Mouse (Mus musculus) urinary bladder, postnatal 14 days (tissue): ENCODE data around the gene Zfp607b.
A peak's percentile ranks its signal among the peaks of the same experiment; 100 is the strongest.

ENCODE experiments used
- DNase-seq: peaks from one replicate; pipeline ENCODE4 v3.0.0; 2021; ENCODE audit warnings: low spot score

The Zfp607b gene

DNA sequence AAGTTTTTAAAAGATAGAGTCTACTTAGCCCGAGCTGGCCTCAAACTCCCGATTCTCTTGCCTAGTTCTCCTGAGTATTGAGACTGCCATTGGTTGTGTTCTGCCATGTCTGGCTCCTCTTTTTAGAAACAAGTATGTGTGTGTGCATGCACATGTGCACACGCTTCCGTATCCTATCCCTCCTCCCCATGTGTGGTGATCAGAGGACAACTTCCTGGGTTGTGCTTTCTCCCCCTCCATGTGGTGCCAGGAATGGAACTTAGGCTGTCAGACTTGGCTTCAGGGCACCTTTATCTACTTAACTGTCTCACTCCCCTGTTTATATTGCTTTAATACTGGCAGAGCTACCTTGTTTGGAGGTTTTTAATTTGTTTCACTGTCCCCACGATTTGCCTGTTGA, 3.9 kb upstream of the Zfp607b start:
- DNase-seq: no peak

DNA sequence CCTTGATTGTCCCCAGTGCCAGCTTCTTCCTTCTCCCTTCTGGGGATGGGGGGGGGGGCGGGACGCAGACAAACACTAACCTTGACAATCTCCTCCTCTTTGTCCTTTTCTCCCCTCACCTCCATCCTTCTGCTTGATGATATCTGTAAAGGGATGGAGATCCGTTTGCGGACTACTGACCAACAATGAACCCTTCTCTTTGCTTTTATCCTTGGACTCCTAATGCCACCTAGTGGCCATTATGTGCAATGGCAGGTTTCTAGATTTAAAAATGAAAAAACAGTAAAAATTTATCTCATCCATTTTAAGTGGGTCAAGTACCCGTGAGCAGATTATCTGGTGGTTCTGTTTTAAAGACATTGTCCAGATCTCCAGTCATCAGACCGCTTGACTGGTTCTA, 3.5 kb upstream of the Zfp607b start:
- no peak for DNase-seq

DNA sequence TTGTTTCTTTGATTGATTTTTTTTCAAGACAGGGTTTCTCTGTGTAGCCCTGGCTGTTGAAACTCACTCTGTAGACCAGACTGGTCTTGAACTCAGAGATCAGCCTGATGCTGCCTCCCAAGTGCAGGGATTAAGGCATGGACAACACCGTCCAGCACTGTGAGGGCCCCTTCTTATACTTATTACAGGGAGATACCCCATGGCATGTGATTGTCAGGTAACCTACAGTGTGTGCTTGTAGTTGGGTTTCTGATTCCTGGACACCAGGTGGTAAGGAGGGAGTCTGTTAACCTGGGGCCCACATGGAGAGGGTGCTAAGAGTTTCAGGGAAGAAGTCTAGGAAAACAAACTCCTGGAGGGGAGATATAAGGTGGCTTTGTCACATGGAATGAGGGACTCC, 2.1 kb upstream of the Zfp607b start:
- no peak for DNase-seq

DNA sequence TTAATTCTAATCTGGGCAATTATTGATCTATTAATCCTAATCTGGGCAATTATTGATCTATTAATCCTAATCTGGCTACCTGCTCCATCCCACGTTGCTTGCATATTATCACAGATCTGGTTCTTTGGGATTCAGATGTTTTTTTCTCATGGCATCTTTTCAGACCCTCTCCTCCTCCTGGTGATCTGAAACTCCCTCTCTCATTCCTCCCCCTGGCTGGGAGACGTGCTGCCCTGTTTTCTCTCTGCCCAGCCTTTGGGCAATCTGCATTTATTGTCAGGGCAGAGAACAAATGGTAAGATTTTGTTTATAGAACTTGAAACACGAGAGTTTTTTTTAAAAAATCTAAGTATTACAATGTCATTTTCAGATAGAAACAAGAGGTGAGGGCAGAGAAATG, 1.3 kb upstream of the Zfp607b start:
- no peak for DNase-seq

DNA sequence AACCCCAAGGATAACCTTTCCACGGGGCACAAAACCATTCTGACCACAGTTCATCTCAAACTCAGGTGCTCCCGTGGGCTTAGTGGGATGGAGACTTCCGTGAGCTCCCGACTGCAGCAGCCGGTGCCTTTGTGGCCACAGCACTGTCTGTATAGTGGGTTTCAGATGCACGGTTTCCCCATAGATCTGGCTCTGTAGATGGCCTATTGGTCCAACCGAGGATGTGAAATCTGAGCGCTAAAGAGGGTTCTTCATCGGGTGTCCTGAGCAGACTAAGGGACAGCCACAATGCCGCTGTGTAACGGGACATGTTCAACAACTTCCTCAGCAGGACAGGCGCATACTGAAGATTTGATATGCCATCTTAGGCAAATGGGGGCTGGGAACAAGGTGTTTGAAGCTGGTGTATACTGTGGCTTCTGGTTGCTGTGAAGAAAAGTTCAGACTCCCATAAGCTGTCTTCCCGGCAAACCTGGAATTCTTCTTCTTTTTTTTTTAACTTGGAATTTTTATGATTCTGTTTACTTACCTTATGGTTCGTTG, 823 bp upstream of the Zfp607b start:
- no peak for DNase-seq

DNA sequence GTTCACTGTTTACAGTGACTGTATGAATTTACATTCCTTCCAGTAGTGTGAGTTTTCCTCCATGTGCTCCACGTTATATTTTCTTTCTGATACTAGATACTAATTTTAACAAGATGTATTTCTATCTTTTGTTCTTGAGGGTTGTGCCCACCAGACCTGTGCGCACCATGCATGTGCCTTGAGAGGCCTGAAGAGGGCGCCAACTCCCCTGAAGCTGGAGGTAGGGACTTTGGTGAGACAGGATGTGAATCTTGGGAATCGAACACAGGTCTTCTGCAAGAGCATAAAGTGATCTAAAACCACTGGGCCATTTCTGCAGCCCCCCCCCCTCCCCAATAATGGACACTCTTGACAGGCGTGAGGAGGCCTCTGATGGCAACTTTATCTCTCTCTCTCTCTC, 1.9 kb downstream of the Zfp607b start:
- peak; percentile 27 for DNase-seq

DNA sequence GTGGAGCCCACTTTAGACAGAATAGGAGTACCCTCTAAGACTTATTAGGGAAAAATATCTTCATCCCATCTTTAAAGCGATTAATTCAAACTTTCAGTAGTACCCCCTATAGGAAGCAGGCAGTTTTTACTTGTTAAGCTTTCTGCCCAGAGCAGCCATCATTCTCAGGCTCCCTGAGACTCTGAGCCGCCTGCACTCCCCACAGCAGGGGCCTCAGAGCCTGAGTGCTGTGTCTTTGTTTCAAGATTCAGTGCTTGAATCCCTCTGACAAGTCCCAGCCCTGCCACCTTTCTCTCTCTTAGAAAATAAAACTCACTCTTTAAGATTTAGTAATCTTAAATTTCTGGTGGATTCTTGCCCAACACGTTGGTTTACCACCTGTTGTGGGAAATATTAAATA, 7.6 kb downstream of the Zfp607b start:
- DNase-seq: no peak

DNA sequence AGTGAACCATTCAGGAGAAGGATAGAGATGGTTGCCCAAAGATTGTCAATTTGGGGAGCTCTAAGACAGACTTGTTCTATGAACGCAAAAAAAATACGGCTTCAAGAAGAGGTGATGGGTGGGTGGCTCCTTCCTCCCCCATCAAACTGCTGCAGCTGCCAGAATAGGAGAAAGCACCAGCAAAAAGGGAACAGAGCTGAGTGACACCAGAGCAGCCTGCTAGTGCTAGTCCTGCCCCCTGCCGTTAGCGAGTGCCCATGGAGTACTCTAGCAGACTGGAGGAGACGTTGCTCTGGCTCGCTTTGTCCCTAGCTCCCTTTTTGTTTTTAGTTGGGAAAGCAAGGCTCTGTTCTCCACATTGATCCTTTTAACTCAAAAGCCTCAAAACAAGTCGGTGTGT, 21.3 kb downstream of the Zfp607b start:
- DNase-seq: no peak

DNA sequence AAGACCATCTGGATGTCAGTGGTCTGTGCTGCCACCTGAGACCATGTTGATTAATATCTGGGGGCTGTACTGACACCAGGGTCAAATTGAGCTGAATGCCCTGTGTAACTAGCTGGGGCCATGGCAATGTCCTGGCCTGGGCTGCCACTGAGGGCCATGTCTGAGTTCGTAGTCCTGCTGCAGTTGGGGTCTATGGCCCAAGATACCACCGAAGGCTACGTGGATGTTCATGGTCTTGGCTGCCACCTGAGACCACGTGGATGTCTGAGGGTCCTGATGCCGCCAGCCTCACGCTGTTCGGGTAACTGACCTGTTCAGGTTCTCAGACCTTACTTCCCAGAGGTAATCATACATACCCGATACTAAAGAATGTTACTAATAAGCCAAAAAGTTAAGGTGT, 32.8 kb downstream of the Zfp607b start:
- DNase-seq: no peak

DNA sequence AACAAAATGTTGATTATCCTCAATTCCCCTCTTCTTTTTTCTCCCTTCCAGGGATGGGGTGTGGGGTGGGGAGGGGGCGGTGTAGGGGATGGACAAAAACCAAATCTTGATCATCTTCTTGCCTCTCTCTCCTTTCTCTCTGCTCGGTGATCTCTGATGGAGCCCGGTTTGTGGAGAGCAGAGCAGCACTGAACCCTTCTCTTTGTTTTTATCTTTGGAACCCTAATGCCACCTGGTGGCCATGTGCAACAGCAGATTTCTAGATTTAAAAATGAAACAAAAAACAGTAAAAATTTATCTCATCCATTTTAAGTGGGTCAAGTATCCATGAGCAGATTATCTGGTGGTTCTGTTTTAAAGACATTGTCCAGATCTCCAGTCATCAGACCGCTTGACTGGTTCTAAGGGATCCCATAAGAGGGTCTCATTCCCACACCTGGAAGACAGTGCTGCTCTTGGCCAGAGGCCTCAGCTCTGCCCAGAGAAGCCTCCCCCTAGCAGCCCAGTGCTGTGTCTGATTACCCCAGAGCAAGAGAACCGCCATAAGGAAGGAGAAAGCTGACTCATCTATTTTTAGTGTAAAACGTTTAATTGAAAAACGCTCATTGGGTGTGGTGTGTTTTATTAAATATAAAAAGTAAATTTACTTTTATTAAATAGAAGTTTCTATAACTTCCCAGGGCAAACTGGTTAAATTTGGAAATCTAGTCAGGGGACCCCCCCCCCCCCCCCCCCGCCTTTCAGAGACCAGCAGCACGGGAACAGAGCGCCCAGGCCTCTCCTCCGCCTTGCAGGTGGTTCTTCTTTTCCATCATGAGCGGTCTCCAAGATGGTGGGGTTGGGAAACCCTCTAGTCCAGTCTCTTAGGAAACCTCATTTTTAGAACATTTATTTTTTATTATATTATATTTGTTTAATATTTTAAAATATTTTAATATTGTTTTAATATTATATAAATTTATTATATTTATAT, 36.7 kb downstream of the Zfp607b start:
- DNase-seq: peak; percentile 23

DNA sequence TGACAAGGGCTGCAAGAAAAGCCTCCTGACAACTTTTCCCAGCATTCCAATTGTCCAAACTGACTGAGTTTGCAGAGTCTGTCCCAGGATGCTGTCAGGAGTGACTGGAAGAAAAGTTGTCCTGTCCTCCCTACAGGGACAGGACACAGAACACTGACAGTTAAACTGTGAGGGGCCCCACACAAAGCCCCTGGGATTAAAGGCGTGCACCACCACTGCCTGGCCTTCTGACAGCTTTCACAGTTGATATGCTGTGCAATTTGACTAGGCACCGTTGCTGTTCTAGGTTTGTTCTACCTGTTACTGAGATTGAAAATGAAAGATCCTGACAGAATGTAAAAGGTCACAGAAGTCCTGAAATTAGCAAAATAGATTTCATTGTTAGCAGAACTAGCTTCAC, 38.3 kb downstream of the Zfp607b start:
- no peak for DNase-seq

DNA sequence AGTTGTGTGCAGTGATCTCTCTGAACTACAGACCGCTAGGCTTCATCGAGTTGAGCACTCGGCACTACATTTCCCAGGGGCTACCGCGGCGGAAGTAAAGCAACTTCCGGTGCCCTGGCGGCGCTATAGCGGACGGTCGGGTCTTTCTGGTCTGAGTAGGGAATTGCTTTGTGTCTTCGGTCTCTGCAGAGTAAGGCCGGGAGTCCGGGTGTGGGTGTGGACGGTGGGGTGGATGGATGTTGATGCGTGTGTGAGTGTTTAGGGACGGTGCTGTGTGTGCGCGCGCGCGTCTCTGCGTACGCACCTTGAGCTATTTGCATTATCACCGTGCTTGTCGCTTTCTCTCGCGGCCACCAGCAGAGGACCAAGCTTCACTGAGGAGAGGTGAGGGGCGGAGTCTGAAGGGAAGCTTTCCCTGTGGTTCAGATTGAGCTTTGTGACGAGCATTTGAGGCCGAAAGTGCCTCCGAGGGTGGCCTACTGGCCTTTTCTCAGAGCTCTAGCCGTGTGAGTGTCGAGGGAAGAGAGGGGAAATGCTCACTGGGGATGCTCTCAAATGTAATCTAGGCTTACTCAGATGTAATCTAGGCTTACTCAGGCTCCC, 42.2 kb downstream of the Zfp607b start, which contains the start of gene Zfp60:
TSS of gene Zfp60 (plus strand) at position 109 of the 603 bp plus-strand sequence.
- DNase-seq: peak; percentile 85

DNA sequence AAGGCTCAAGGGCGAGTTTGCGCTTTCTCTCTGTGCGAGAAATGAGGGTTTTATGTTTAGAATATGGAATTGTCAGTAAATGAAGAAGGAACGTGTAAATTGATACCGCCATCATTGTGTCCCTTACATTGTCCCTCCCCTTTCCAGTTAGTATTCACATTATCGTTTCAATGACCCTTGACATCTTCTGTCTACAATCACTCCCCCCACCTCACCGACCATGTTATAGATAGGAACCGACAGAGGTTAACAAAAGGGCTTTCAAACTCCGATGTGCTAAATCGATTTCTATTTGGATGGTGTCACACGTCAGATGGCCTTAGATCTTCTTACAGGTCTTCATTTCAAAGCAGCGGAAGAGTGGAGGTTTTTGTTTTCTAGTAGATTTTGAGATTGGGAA, 42.8 kb downstream of the Zfp607b start:
- no peak for DNase-seq

DNA sequence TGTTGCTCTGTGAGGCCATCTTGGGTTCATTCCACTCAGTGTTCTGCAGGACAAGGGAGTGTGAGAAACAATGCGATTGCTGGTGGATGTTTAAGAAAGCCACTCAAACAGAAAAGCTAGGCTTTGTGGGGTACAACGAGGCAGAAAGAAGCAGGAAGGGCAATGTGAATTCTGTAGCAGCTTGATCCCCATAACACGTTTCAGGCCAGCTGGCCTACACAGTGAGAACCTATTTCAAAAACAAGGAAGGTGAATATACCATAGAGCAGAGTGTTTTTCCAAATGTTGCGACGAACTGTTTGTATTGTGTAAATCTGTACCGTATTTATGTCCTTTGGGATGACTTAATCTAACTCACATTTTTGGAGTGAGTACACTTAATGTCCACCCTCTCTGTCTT, 43.4 kb downstream of the Zfp607b start:
- no peak for DNase-seq

DNA sequence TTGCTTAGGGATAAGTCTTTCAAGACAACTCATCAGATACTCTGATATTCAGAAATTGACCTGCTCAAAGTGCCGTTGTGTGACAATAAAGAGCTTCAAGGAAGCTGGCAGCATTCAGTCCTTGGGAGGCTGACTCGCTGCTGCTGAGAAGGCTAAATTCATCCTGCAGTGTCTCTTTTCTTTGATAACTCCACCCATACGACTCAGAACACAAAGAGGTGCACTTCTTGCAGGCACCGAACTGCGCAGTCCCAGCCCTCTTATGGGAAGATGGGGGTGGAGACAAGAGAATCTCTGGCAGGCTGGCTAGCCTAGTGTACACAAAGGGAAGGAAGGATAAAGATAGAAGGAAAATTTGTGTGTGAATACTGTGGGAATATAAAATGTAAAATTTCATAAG, 46.3 kb downstream of the Zfp607b start:
- no peak for DNase-seq
